Mouse (Mus musculus): Measurements from ENCODE around the gene Slc13a3.

GRCm38 (mm10) chr2:165509686-165510085, 36.7 kb upstream of the Slc13a3 start:
- TF ChIP-seq POLR2A (IDR thresholded peaks at IDR 0.05; ENCODE audit: borderline replicate concordance, control insufficient read depth, low read depth, low read length) (no peak), CTCF (IDR thresholded peaks at IDR 0.05; ENCODE audit: control insufficient read depth, insufficient read depth, low read length) (no peak)
